Mouse (Mus musculus): Measurements from ENCODE around the gene Wiz.
A peak's percentile ranks its signal among the peaks of the same experiment; 100 is the strongest.

The Wiz gene

GRCm38 (mm10) chr17:32348406-32348805 lies 40.8 kb downstream of the Wiz start:
- no peak for DNase-seq

- DNase-seq, result no peak
These were observed 48.1 kb downstream of the Wiz start for GRCm38 (mm10) chr17:32341102-32341501.

GRCm38 (mm10) chr17:32340110-32340509 lies 49.1 kb downstream of the Wiz start:
- DNase-seq, result no peak

GRCm38 (mm10) chr17:32335869-32336268 lies 53.4 kb downstream of the Wiz start:
- DNase-seq, result no peak

GRCm38 (mm10) chr17:32334921-32335320 lies 54.3 kb downstream of the Wiz start:
- no peak for DNase-seq

GRCm38 (mm10) chr17:32333675-32334303 lies 55.5 kb downstream of the Wiz start:
- DNase-seq, result no peak

GRCm38 (mm10) chr17:32327501-32327900 lies 61.7 kb downstream of the Wiz start:
- DNase-seq, result no peak

- DNase-seq, result no peak
These were observed 66.4 kb downstream of the Wiz start for GRCm38 (mm10) chr17:32322809-32323208.

GRCm38 (mm10) chr17:32321836-32322235 lies 67.4 kb downstream of the Wiz start:
- DNase-seq, result no peak

- DNase-seq, result no peak
These were observed 67.9 kb downstream of the Wiz start for GRCm38 (mm10) chr17:32321390-32321734.

- DNase-seq, result peak; percentile 97
These were observed 68.4 kb downstream of the Wiz start, which contains the start of gene Akap8 for GRCm38 (mm10) chr17:32320597-32321389. Gene Akap8 (minus strand): TSS chr17:32321238.

GRCm38 (mm10) chr17:32319950-32320349 lies 69.3 kb downstream of the Wiz start:
- no peak for DNase-seq

GRCm38 (mm10) chr17:32317708-32318107 lies 71.5 kb downstream of the Wiz start:
- no peak for DNase-seq

- no peak for DNase-seq
These were observed 72.2 kb downstream of the Wiz start for GRCm38 (mm10) chr17:32317032-32317431.

- DNase-seq, result no peak
These were observed 73.7 kb downstream of the Wiz start for GRCm38 (mm10) chr17:32315560-32315959.

- DNase-seq, result no peak
These were observed 75.3 kb downstream of the Wiz start for GRCm38 (mm10) chr17:32313892-32314291.

- no peak for DNase-seq
These were observed 76.4 kb downstream of the Wiz start for GRCm38 (mm10) chr17:32312801-32313200.

- DNase-seq, result no peak
These were observed 81.3 kb downstream of the Wiz start for GRCm38 (mm10) chr17:32307963-32308362.

Data from kidney, adult 18-20 months (tissue).